Mouse (Mus musculus) hindbrain, postnatal 0 days (tissue): ENCODE results near the gene Slc25a43. TPM values are rescaled to one million over a fixed set of nuclear protein-coding genes. Genes with fewer than 3 reads are reported as not detected.

Experiments used
- ATAC-seq: fragments of 200-750 bp; cut with Nextera tagmentation; 2 replicates; pipeline ENCODE4 v1.8.0; 2017; ENCODE audit warnings: mild to moderate bottlenecking, moderate TSS enrichment, moderate library complexity
- DNase-seq: peaks from one replicate; pipeline ENCODE4 v3.0.0-alpha.2; 2015; ENCODE audit warnings: low spot score
- H3K27ac ChIP-seq: fragments of 300-500 bp; sonication (generic); 2 replicates; pipeline ENCODE4 v1.5.1; 2014; ENCODE audit warnings: mild to moderate bottlenecking
- H3K27me3 ChIP-seq: fragments of 300-500 bp; sonication (generic); 2 replicates; pipeline ENCODE4 v1.6.1; 2014; ENCODE audit warnings: low read length, mixed read lengths; ENCODE audit not compliant: insufficient read depth
- H3K36me3 ChIP-seq: fragments of 300-500 bp; sonication (generic); 2 replicates; pipeline ENCODE4 v1.6.1; 2014; ENCODE audit warnings: low read length, mixed read lengths; ENCODE audit not compliant: insufficient read depth
- H3K4me1 ChIP-seq: fragments of 300-500 bp; sonication (generic); 2 replicates; pipeline ENCODE4 v1.6.1; 2014; ENCODE audit warnings: antibody characterized with exemption, low read length, mixed read lengths; ENCODE audit not compliant: insufficient read depth
- H3K4me2 ChIP-seq: fragments of 300-500 bp; sonication (generic); 2 replicates; pipeline ENCODE4 v1.6.1; 2014; ENCODE audit warnings: low read depth, mild to moderate bottlenecking, low read length, moderate library complexity, mixed read lengths
- H3K4me3 ChIP-seq: fragments of 300-500 bp; sonication (generic); 2 replicates; pipeline ENCODE4 v1.5.1; 2014; ENCODE audit warnings: low read length
- H3K9ac ChIP-seq: fragments of 300-500 bp; sonication (generic); replicated peaks from 2 replicates; pipeline ENCODE4 v1.6.1; 2014; ENCODE audit warnings: mild to moderate bottlenecking, low read length, moderate library complexity, mixed read lengths
- H3K9me3 ChIP-seq: fragments of 300-500 bp; sonication (generic); 2 replicates; pipeline ENCODE4 v1.6.1; 2016; ENCODE audit warnings: low read length, mixed read lengths
- CTCF ChIP-seq: IDR thresholded peaks from 2 replicates; pipeline ENCODE4 v1.5.1; 2016; ENCODE audit warnings: antibody characterized with exemption, control low read depth, low read depth
- WGBS: fragments of 180-500 bp; shearing (Covaris S2); extraction: QIAGEN DNeasy Blood & Tissue Kit; methylation state at CpG from one replicate; pipeline ENCODE4 v1.1.7; 2014; 5-methylcytosine and 5-hydroxymethylcytosine counted together
- polyA plus RNA-seq: library from polyadenylated mRNA; unstranded; fragments of >200 nt; fragmentation: Nextera tagmentation; extraction: Ambion mirVana; gene quantifications from 2 replicates; pipeline ENCODE4 v1.2.1, GENCODE M21; 2015
- total RNA-seq: library from RNA; depleted of rRNA; stranded (reverse); fragments of >200 nt; gene quantifications from 2 replicates; pipeline ENCODE4 v1.2.3, GENCODE M21; 2014

Slc25a43 gene
- total and polyA plus RNA-seq, 2 experiments from 2014 or later = 0.90 to 1.8 TPM

DNA sequence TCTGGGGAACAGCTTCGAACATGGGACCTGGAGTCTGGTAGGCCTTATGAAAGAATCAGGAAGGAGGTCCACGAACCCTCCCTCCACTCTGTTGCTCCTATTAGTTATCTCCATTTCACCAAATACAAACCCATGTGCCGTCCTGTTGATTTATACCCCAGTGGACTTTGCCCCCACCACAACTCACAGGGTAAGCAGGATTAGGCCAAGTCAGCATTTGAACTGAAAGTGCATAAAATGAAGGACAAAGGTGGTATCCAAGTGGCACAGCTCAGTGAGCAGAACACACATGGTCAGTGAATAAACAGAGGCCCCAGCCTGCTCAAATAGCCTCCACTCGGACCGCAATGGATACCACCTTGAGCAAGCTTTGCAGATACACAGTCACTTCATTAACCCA lies 18.8 kb downstream of the Slc25a43 start:
- no peaks in the 10 kb centered on the region for H3K9me3 ChIP-seq
- no peak overlapping the region for H3K9ac ChIP-seq
- no peaks in the 10 kb centered on the region for H3K27me3 ChIP-seq
- no peak overlapping the region for H3K4me3 ChIP-seq
- ATAC-seq (no peak), DNase-seq (no peak)
- TF ChIP-seq CTCF = no peak
- H3K4me2 ChIP-seq = peak overlapping the region; percentile 5; the same call in 1 of the 2 replicates
- 66% methylated on average over 5 of the region's 5 CpGs for WGBS
- peak overlapping the region; percentile 76; the same call in 1 of the 2 replicates for H3K27ac ChIP-seq
- H3K36me3 ChIP-seq = no peaks in the 10 kb centered on the region
- no peaks in the 10 kb centered on the region for H3K4me1 ChIP-seq

DNA sequence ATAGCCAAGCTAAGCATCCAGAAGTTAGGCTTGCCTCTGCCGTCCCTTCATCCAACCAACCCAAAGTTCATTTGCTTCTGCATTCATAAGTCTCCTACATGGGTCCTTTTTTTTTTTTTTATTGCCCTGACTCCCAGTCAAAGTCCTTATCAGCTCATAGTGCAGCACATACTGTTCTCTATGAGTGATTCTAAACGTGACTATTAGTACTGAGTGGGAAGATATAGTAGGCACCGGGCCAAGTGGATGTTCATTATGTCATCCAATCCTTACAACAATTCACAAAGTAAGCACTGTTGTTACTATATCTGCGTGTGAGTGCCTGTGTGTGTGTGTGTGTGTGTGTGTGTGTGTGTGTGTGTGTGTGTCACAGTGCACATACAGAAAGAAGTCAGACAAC lies 19.4 kb downstream of the Slc25a43 start:
- ATAC-seq = no peak
- Histone ChIP-seq H3K4me2 (peak overlapping the region; percentile 23; the same call in 1 of the 2 replicates), H3K9ac (no peak overlapping the region), H3K36me3 (no peaks in the 10 kb centered on the region), H3K27ac (peak overlapping the region; percentile 76), H3K4me1 (no peaks in the 10 kb centered on the region), H3K27me3 (no peaks in the 10 kb centered on the region), H3K9me3 (no peaks in the 10 kb centered on the region), H3K4me3 (no peak overlapping the region)
- DNase-seq = no peak
- TF ChIP-seq CTCF = no peak
- WGBS = 48% methylated on average over 4 of the region's 4 CpGs

DNA sequence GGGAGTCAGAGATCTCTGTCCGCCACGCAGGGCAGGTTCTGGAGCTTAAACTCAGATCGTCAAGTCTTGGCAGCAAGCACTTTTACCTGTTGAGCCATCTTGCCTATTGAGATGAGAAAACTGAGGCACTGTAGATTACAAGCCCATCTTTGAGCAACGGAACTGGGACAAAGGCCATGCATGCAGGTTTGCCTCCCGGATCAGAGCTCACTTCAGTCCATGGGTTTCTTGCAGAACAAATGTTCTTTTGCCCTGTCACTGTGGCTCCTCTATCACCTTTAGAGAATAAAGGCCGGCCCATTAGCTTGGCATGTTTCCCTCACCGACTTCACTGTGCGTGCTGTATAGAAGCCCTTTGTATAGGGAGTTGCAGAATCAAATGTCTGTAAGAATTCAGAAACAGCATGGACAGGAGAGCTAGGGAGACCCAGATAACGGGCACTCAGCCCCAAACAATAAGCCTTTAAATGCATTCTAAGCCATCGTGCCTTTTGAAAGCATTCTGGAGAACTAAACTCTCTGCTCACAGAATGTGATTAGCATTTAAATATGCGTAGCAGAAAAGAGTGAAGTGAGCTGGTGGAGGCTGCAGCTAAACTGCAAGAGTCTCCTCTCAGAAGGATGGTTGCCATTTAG lies 20.0 kb downstream of the Slc25a43 start:
- peak overlapping the region; percentile 76 for H3K27ac ChIP-seq
- H3K9ac ChIP-seq = no peak overlapping the region
- no peak for TF ChIP-seq CTCF
- DNase-seq (peak; percentile 25), ATAC-seq (peak; percentile 63)
- H3K4me1 ChIP-seq = no peaks in the 10 kb centered on the region
- peak overlapping the region; percentile 23; the same call in 1 of the 2 replicates for H3K4me2 ChIP-seq
- no peaks in the 10 kb centered on the region for H3K9me3 ChIP-seq
- 40% methylated on average over 11 of the region's 11 CpGs for WGBS
- H3K27me3 ChIP-seq = no peaks in the 10 kb centered on the region
- no peak overlapping the region for H3K4me3 ChIP-seq
- no peaks in the 10 kb centered on the region for H3K36me3 ChIP-seq

DNA sequence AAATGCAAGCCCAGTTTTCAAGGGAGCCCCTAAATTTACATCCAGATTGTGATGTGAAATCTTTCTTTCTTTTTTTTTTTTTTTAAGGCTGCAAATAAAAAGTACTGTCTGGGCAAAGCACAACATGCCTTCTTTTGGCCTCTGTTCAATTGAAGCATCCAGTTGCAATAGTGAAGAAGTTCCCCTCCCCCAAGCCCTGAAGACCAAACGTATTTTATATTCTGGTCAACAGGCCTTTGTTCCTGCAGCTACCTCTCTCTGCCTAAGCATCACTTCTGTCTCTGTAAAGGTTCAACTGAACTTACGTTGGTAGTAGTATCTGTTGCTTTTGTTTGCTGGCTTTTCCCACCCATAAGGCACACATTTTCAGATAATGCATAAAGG lies 20.5 kb downstream of the Slc25a43 start:
- H3K27me3 ChIP-seq = no peaks in the 10 kb centered on the region
- no peaks in the 10 kb centered on the region for H3K9me3 ChIP-seq
- no peak overlapping the region for H3K9ac ChIP-seq
- H3K27ac ChIP-seq = peak overlapping the region; percentile 76
- ATAC-seq (no peak), DNase-seq (peak; percentile 50)
- TF ChIP-seq CTCF = no peak
- no peaks in the 10 kb centered on the region for H3K4me1 ChIP-seq
- H3K4me3 ChIP-seq = no peak overlapping the region
- no peak overlapping the region for H3K4me2 ChIP-seq
- WGBS = 40% methylated on average over 2 of the region's 2 CpGs
- H3K36me3 ChIP-seq = no peaks in the 10 kb centered on the region

DNA sequence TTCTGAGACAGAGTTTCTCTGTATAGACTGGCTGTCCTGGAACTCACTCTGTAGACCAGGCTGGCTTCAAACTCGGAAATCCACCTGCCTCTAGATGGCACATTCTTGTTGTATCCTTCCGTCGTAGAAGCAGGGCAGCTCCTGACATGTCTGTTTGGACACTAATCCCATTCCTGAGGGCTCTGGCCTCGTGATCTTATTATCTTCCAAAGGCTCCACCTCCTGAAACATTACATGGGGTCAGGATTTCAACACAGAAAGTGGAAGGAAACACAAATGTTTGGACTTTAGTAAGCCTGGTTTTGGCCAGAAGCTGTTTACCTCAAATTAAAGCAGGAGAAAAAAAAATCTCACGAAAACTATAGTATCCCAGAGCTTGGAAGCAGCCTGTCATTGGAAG lies 23.9 kb downstream of the Slc25a43 start:
- no peak for TF ChIP-seq CTCF
- Histone ChIP-seq H3K4me1 (no peaks in the 10 kb centered on the region), H3K4me3 (no peak overlapping the region), H3K27ac (no peak overlapping the region), H3K27me3 (no peaks in the 10 kb centered on the region), H3K9ac (no peak overlapping the region), H3K4me2 (no peak overlapping the region), H3K36me3 (no peaks in the 10 kb centered on the region), H3K9me3 (no peaks in the 10 kb centered on the region)
- DNase-seq = no peak
- ATAC-seq = no peak
- WGBS = 67% methylated on average over 5 of the region's 5 CpGs

DNA sequence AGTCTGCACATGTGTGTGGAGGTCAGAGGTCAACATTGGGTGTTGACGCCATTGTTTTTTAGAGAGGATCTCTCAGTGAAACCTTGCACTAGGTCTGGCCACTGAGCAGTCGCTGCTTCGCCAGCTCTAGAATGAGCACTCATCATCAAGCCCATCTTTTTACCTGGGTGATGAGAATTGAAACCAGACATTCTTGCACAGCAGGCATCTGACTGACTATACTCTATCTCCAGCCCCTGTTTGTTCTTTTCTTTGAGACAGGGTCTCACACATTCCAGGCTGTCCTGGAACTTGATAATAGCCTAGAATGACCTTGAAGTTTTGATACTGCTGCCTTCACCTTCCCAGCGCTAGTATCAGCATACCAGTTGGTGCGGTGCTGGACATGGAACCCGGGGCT lies 29.1 kb downstream of the Slc25a43 start:
- Histone ChIP-seq H3K4me3 (no peak overlapping the region), H3K9me3 (no peaks in the 10 kb centered on the region), H3K27ac (no peak overlapping the region), H3K9ac (no peak overlapping the region), H3K27me3 (no peaks in the 10 kb centered on the region), H3K4me2 (no peak overlapping the region), H3K36me3 (no peaks in the 10 kb centered on the region), H3K4me1 (no peaks in the 10 kb centered on the region)
- WGBS = 82% methylated on average over 6 of the region's 6 CpGs
- no peak for ATAC-seq
- no peak for TF ChIP-seq CTCF
- DNase-seq = no peak

DNA sequence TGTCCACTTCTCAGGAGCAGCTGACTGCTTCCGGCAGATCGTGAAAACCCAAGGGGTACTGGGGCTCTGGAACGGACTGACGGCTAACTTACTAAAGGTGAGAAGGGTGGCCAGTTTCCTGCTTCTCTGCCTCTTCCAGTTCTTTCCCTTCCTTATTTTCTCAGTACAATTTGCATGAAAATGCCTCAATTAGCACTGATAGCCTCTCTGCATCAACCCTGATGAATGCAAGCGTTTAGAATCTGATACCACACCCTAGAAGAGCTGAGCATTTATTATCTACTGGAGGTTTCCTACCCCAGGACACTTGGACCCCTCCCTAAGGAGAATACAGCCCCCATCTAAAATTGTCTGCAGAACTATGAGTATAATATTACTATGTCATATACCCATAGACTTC lies 32.1 kb downstream of the Slc25a43 start:
- Histone ChIP-seq H3K9ac (no peak overlapping the region), H3K36me3 (no peaks in the 10 kb centered on the region), H3K9me3 (no peaks in the 10 kb centered on the region), H3K27ac (no peak overlapping the region), H3K4me2 (no peak overlapping the region), H3K4me1 (no peaks in the 10 kb centered on the region), H3K4me3 (no peak overlapping the region), H3K27me3 (no peaks in the 10 kb centered on the region)
- WGBS = 90% methylated on average over 5 of the region's 5 CpGs
- no peak for ATAC-seq
- no peak for TF ChIP-seq CTCF
- DNase-seq = no peak
